Comparison of ENCODE assay signal across 8 mouse cellular contexts in the genomic region with DNA sequence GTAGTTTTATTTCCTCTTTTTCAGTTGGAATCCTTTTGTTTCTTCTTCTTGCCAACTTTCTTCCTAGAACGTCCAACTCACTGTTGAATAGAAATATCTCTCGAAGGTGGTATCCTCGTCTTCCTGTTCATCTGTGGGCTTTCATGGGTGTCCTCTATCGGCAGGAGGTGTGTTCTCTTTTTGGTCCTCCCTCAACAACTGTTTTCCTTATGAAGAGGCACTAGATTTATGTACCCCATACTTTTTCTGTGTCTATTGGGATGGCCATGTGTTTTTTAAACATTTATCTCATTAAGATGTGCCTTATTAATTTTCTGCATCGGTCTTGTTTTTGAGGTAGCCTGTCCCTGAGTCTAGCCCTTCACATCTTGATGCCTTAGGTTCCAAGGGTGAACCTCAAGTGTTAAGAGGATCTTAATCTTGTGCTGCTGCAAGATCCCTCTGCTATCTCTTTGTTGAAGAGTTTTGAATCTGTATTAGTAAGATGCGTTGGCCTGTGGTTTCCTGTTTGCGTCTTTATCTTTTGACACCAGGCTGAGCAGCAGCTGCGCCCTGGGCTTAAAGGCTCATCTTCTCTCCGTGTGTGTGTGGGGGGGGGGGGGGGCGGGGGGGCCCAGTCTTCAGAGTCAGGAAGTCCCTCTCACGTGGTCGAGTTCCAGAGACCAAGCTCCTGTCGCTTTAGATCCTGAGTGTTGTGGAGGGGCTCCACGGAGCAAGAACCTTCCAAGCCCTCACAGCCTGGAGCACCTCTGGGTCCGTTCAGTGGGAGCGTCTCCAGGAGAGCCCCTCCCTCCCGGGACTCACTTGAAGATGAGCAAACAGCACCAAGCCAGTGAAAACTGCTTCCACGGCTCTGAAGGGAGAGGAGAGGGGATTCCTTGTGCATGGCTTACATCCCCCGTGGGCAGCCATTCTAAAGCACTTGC.
DNase-seq lines count a peak whose midpoint lies in the region; ATAC-seq and TF ChIP-seq lines count a peak whose summit lies in the region.

No protein-coding gene starts in this region.

- H3K27me3 ChIP-seq in lung, embryonic 15.5 days = no peaks in the 10 kb centered on the region
- no peaks in the 10 kb centered on the region for H3K27me3 ChIP-seq in liver, embryonic 13.5 days
- no peaks in the 10 kb centered on the region for H3K27me3 ChIP-seq in thymus, adult 2 months (ENCODE audit: control insufficient read depth, insufficient read depth, low read length)

- no peaks in the 10 kb centered on the region for H3K36me3 ChIP-seq in lung, embryonic 15.5 days
- H3K36me3 ChIP-seq in liver, embryonic 13.5 days = no peaks in the 10 kb centered on the region
- H3K36me3 ChIP-seq in thymus, adult 2 months (ENCODE audit: control insufficient read depth, insufficient read depth, low read length) = no peaks in the 10 kb centered on the region

- H3K9me3 ChIP-seq in lung, embryonic 15.5 days = no peaks in the 10 kb centered on the region
- H3K9me3 ChIP-seq in liver, embryonic 13.5 days (replicated peaks) = no peaks in the 10 kb centered on the region

- no peak for TF ChIP-seq POLR2A in lung, adult 2 months (IDR thresholded peaks at IDR 0.05; ENCODE audit: borderline replicate concordance, extremely low read depth, low read depth, low read length)
- peak; percentile 81 for TF ChIP-seq POLR2A in thymus, adult 2 months (IDR thresholded peaks at IDR 0.05; ENCODE audit: control insufficient read depth, extremely low read depth, insufficient read depth, low read length, poor library complexity)

- no peak for TF ChIP-seq CTCF in lung, adult 2 months (IDR thresholded peaks at IDR 0.05; ENCODE audit: insufficient read depth, low read length)
- TF ChIP-seq CTCF in thymus, adult 2 months (IDR thresholded peaks at IDR 0.05; ENCODE audit: borderline replicate concordance, control insufficient read depth, extremely low read depth, insufficient read depth, low read length, poor library complexity) = no peak

- no peak overlapping the region for H3K27ac ChIP-seq in lung, embryonic 15.5 days
- peak overlapping the region; percentile 56 for H3K27ac ChIP-seq in liver, embryonic 13.5 days
- peak overlapping the region; percentile 99 for H3K27ac ChIP-seq in thymus, adult 2 months (ENCODE audit: control insufficient read depth, insufficient read depth, low read length)

- peak; percentile 41; the same call in 1 of the 2 replicates for ATAC-seq in lung, embryonic 15.5 days (ENCODE audit: borderline replicate concordance, extremely low read depth, low FRiP score, low TSS enrichment)
- peak; percentile 84 for ATAC-seq in liver, embryonic 13.5 days (ENCODE audit: low read depth)

- intact Hi-C loops in gastrocnemius, postnatal 36 days (cut with DNase I) = no loop called here

- peaks cover 5% of the 10 kb centered on the region; the same call in 1 of the 2 replicates for H3K4me1 ChIP-seq in lung, embryonic 15.5 days
- H3K4me1 ChIP-seq in lung, adult 2 months (ENCODE audit: control insufficient read depth, insufficient read depth, low read length) = no peaks in the 10 kb centered on the region
- H3K4me1 ChIP-seq in liver, embryonic 13.5 days (replicated peaks) = peaks cover 36% of the 10 kb centered on the region
- peaks cover 51% of the 10 kb centered on the region for H3K4me1 ChIP-seq in thymus, adult 2 months (replicated peaks; ENCODE audit: control insufficient read depth, insufficient read depth, low read length)

- DNase-seq in cerebellum, adult 11-12 months = peak; percentile 50
- no peak for DNase-seq in cerebellum, postnatal 4 days (ENCODE audit: low spot score in 2 of 2)
- DNase-seq in lung, adult 2 months = no peak
- DNase-seq in liver, embryonic 13.5 days = peak; percentile 27
- DNase-seq in thymus, adult 2 months = peak; percentile 63
- DNase-seq in adrenal gland, postnatal 10 days = no peak
- DNase-seq in gastrocnemius, postnatal 36 days = no peak

- H3K4me3 ChIP-seq in lung, embryonic 15.5 days = no peak overlapping the region
- H3K4me3 ChIP-seq in lung, adult 2 months (replicated peaks; ENCODE audit: extremely low read depth, low read depth, low read length) = no peak overlapping the region
- peak overlapping the region; percentile 37 for H3K4me3 ChIP-seq in liver, embryonic 13.5 days (replicated peaks)
- H3K4me3 ChIP-seq in thymus, adult 2 months (ENCODE audit: control insufficient read depth, insufficient read depth, low read length) = peak overlapping the region; percentile 51

- peak overlapping the region; percentile 26; the same call in 1 of the 2 replicates for H3K4me2 ChIP-seq in lung, embryonic 15.5 days
- H3K4me2 ChIP-seq in liver, embryonic 13.5 days = peak overlapping the region; percentile 66

- 25% methylated on average over 19 of the region's 19 CpGs for WGBS in lung, embryonic 15.5 days
- 21% methylated on average over 19 of the region's 19 CpGs for WGBS in lung, adult 2 months
- 5% methylated on average over 19 of the region's 19 CpGs for WGBS in liver, embryonic 13.5 days (ENCODE audit: insufficient replicate concordance)
- 1% methylated on average over 19 of the region's 19 CpGs for WGBS in thymus, adult 2 months

- H3K9ac ChIP-seq in lung, embryonic 15.5 days = no peak overlapping the region
- H3K9ac ChIP-seq in liver, embryonic 13.5 days = peak overlapping the region; percentile 55

Comparison
In these comparisons a context has a peak if more than half of its experiments do, and no peak if none do; other contexts are left out.
1. DNase-seq: peak in cerebellum, adult 11-12 months (single experiment), liver, embryonic 13.5 days (single experiment) and thymus, adult 2 months (single experiment); none in cerebellum, postnatal 4 days (0 of 2), lung, adult 2 months (single experiment), adrenal gland, postnatal 10 days (single experiment) and gastrocnemius, postnatal 36 days (0 of 2).
2. H3K4me3 ChIP-seq: peak in liver, embryonic 13.5 days (single experiment) and thymus, adult 2 months (single experiment); none in lung, embryonic 15.5 days (single experiment) and lung, adult 2 months (single experiment).